Mouse (Mus musculus) olfactory bulb, adult 2 months (tissue): ENCODE measurements around the gene Tbr1.

Experiments
- CTCF ChIP-seq: fragments of 200-500 bp; IDR thresholded peaks from 2 replicates; pipeline ENCODE4 v1.5.1; 2012; ENCODE audit warnings: low read depth, mild to moderate bottlenecking, low read length, moderate library complexity; ENCODE audit not compliant: insufficient read depth
- POLR2A ChIP-seq: fragments of 200-500 bp; IDR thresholded peaks from 2 replicates; pipeline ENCODE4 v1.6.1; 2012; ENCODE audit warnings: mild to moderate bottlenecking, low read depth, low read length, moderate library complexity; ENCODE audit not compliant: insufficient read depth

- TF ChIP-seq CTCF (no peak), POLR2A (no peak)
These were observed 6.0 kb downstream of the Tbr1 start for GRCm38 (mm10) chr2:61808776-61809175.
